Mouse (Mus musculus) large intestine, adult 2 months (tissue): Measurements from ENCODE around the gene Stoml3. TPM values are rescaled to one million over a fixed set of nuclear protein-coding genes. Genes with fewer than 3 reads are reported as not detected.

Experiments
- polyA plus RNA-seq: library from polyadenylated mRNA; depleted of rRNA; stranded (reverse); fragments of >200 nt; gene quantifications from 2 replicates; pipeline ENCODE4 v1.2.3, GENCODE M21; 2012; rRNA removed

The Stoml3 gene
- polyA plus RNA-seq, 1 experiment = not detected

Other genes starting within 250 kb of the Stoml3 start
- gene Nhlrc3, start 25.3 kb upstream of the Stoml3 start, polyA plus RNA-seq = 10.0 and 13.4 TPM in 2 replicates
- gene Proser1, start 25.0 kb upstream of the Stoml3 start, polyA plus RNA-seq = 7.8 and 11.4 TPM in 2 replicates
- gene Frem2, start 168.7 kb downstream of the Stoml3 start, polyA plus RNA-seq = 1.1 and 2.8 TPM in 2 replicates